Mouse (Mus musculus): Measurements from ENCODE around the gene Dnaja3. TPM values are rescaled to one million over a fixed set of nuclear protein-coding genes. Genes with fewer than 3 reads are reported as not detected.

Gene Dnaja3
- total RNA-seq, 2 experiments from 2014 or later: 11.9 to 26.1 TPM

DNA sequence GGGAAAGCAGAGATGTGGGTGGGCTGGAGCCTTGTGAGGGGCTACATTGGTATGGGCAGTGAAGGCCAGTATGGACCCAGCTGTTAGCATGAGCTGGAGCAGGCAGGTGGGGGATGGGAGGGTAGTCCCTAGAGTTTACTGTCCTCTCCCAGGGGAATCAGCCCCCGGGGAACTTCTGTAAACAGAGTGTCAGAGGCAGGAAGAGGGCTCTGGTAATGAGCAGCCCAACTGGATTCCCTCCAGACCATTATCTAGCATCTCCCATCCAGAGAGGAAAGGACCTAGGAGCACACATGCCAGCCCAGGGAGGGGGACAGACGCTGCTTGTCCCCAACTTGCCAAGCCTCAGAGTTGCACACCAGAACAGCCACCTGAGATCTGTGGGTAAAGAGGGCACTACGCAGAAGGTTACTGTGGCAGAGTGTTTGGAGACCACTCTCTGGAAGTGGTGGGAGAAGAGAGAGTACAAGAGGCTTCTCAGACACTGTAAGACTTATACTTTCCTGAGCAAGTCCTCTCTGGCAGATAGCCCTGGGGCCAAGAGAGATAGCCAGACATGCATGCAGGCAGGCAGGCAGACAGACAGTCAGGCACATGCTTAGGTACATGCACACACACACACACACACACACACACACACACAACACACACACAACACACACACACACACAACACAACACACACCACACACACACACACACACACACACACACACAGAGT, 1.5 kb downstream of the Dnaja3 start:
- ATAC-seq (ENCODE audit: poor library complexity, severe bottlenecking): no peak

DNA sequence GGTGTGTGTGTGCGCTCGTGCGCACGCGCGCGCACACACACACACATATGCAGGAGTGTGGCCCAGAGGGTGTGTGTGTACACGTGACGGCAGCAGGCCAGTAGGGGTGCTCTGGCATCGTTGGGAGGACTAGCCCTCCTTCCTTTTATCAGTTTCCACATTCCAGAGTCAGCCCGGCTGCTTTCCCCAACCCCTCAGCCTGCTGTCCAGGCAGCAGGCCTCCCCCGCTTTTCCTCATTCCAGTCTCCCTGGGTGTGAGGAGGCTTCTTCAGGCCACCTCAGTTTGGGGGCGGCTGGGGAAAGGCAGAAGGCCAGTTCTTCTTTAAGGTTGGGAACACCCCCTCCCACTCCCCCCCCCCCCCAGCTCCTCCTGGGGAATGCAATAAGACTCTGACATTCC, 2.4 kb downstream of the Dnaja3 start:
- no peak for ATAC-seq (ENCODE audit: poor library complexity, severe bottlenecking)

DNA sequence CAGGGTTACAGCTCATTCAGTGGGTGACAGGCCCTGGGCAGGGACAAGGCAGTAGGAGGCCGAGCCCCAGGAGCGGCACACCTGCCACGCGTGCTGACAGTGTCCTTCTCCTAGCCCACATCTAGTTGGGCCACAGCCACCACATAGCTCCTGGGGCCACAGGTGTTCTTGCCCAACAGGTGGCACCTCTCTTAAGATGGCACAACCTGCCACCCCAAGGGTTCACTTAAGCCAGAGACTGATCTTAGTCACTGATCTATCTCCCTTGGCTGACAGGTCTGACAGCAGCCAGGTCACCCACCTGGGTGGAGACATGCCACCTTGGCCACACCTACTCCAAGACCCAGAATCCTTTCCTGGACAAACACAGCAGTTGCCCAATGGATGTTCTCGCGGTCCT, 3.1 kb downstream of the Dnaja3 start:
- no peak for ATAC-seq (ENCODE audit: poor library complexity, severe bottlenecking)

DNA sequence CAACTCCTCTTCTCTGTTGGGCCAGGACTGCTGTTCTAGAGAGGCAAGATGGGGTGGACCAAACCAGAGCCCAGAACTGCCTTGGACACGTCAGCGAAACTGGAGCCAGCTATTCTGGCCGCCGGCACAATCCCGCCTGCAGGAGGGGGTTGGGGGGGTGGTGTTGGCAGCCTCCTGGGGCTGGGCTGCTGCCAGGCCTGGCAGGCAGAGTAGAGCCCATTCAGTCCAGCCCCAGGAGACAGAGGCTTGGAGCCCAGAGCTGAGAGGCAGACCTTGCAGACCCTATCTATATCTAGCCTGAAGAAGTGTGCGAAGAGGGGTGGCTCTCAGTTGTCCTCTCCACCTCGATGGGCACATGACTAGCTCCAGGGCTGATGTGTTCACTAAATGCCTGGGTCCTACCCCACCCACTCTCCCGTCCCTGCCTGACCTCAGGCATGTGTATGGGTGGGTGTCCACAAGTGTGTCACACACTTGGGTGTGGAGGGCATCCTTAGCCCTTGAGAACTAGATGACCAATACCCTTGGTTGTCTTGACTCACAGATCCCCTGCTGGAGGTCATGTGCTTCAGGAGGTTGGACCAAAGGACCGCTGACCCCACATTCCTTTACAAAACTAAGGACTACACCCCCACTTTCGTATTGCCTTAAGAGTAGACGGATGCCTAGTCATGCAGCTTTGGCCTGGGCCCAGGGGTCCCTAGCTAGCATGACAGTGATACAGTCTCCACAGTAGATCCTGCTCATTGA, 4.1 kb downstream of the Dnaja3 start:
- ATAC-seq (ENCODE audit: poor library complexity, severe bottlenecking): no peak

DNA sequence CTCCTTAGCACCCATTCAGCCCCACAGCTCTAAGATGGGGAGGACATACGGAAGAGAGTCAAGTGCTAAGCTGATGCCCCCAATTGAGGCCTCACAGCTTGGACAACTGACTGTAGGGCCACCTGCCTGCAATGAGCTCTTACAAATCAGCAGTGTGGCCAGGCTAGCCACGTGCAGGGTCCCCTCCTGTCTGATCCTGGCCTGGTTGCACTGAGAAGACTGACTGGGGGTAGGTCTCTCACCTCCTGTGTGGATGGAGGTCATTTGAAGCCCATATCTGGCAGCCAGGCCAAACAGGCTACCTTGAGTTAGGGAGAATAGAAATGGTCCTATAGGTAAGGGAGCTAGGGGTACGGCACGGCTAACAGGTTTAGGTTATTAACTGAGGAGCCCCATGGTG, 6.1 kb downstream of the Dnaja3 start:
- no peak for ATAC-seq (ENCODE audit: poor library complexity, severe bottlenecking)

DNA sequence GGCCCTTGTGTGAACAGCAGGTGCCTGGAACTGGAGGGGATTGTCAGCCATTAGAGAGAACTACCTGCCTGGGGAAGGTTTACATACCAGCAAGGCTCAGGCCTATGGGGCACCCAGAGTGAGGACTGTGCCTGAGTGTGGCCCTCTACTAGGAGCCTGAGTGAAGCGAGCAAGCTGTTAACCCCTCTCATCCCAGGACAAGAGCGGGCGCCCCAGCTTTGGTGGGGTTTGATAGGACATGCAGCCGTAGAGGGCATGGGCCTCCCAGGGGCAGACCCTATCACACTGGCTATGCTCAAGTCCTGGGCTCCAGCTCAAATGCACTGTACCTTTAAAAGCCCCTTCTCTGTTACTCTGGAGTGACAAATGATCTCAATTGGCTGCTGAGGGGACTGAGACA, 7.0 kb downstream of the Dnaja3 start:
- ATAC-seq (ENCODE audit: poor library complexity, severe bottlenecking): no peak

DNA sequence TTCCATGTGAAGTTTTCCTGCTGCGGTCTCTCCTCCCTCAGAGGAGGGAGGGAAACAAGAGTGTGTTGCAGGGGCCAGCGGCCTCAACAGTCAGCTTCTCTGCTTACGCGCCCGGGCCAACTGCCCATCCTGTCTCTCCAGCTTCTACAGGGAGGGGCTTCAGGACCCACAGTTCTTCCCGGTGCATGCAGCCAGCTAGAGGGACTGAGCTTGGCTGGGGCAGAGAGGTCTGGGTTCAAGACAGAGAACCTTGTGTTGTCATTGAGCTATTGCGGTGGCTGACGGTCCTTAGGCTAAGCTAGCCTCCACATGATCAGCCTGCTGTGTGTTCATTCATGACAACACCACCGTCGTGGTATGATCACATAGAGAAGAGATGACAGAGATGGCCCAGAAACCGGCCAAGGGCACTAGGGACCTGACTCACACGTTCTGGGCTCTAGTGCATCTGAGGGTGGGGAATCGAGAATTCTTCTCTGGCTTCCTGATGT, 7.9 kb downstream of the Dnaja3 start:
- no peak for ATAC-seq (ENCODE audit: poor library complexity, severe bottlenecking)

DNA sequence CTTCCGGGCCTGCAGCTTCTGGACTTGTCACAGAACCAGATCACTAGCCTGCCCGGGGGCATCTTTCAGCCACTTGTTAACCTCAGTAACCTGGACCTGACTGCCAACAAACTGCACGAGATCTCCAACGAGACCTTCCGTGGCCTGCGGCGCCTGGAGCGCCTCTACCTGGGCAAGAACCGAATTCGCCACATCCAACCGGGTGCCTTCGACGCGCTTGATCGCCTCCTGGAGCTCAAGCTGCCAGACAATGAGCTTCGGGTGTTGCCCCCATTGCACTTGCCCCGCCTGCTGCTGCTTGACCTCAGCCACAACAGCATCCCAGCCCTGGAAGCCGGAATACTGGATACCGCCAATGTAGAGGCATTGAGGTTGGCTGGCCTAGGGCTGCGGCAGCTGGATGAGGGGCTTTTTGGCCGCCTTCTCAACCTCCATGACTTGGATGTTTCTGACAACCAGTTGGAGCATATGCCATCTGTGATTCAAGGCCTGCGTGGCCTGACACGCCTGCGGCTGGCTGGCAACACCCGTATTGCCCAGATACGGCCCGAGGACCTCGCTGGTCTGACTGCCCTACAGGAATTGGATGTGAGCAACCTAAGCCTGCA, 8.7 kb downstream of the Dnaja3 start:
- no peak for ATAC-seq (ENCODE audit: poor library complexity, severe bottlenecking)

DNA sequence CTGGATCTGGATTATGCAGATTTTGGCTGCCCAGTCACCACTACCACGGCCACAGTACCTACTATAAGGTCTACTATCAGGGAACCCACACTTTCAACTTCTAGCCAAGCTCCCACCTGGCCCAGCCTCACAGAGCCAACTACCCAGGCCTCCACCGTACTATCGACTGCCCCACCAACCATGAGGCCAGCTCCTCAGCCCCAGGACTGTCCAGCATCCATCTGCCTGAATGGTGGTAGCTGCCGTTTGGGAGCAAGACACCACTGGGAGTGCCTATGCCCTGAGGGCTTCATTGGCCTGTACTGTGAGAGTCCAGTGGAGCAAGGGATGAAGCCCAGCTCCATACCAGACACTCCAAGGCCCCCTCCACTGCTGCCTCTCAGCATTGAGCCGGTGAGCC, 9.4 kb downstream of the Dnaja3 start:
- no peak for ATAC-seq (ENCODE audit: poor library complexity, severe bottlenecking)

DNA sequence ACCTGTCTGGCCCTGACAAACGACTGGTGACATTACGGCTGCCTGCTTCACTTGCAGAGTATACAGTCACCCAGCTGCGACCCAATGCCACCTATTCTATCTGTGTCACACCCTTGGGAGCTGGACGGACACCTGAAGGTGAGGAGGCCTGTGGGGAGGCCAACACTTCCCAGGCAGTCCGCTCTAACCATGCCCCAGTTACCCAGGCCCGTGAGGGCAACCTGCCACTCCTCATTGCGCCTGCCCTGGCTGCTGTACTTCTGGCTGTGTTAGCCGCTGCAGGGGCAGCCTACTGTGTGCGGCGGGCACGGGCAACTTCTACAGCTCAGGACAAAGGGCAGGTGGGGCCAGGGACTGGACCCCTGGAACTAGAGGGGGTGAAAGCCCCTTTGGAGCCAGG, 9.9 kb downstream of the Dnaja3 start:
- ATAC-seq (ENCODE audit: poor library complexity, severe bottlenecking): no peak

DNA sequence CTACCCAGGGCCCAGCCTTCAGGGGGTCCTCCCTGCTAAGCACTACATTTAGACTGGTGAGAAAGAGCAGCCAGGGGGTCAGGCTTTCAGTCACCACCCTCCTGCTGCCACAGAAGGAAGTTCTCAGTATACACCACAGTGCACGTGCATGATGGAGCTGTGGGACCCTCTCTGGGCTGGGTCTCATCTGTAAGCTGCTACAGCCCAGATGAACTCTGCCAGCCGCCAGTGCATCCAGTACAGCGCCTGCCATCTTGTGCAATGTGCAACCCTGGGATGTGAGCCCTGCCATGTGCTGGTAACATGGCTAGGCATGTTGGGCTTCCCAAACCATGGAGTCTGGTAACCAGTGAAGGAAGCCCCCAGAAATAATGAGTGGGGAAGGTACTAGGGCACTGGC, 10.4 kb downstream of the Dnaja3 start:
- ATAC-seq (ENCODE audit: poor library complexity, severe bottlenecking): no peak

DNA sequence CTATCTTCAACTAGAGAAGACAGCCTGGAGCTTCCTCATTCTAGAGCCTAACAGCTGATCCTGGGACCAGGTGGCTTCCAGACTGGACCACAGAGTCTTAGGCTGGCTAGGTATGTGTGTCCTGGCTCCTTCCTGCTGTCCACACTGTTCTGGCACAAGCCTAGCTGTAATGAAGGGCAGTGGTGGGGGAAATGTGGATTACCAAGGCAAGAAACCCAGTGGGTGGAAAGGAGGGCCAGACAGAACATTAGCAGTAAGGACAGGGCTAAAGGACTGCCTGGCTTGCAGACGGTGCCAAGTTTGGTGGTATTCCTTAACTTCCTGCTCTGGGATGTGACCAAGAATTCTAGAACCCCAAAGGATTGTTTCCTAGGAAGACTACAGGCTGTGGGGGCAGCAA, 11.3 kb downstream of the Dnaja3 start:
- no peak for ATAC-seq (ENCODE audit: poor library complexity, severe bottlenecking)

DNA sequence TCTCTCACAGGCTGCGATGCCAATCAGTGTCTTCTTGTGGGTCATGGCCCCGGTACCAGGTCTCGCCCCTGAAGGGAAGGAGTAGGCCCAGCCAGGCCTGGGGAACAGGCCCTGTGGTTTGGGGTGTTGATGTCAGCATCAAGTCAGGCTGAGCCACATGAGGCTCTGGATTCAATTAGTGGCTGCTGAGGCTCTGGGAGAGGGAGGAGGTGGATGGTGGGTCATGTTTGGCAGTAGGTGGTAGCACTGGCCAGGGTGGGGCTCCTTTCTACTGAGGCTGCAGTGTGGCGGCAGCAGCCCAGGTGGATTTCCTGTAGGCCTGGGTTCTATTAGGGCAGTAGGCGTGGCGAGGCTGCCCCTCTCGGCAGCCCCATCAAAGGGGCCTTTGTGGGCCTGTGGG, 11.8 kb downstream of the Dnaja3 start:
- ATAC-seq (ENCODE audit: poor library complexity, severe bottlenecking): no peak

DNA sequence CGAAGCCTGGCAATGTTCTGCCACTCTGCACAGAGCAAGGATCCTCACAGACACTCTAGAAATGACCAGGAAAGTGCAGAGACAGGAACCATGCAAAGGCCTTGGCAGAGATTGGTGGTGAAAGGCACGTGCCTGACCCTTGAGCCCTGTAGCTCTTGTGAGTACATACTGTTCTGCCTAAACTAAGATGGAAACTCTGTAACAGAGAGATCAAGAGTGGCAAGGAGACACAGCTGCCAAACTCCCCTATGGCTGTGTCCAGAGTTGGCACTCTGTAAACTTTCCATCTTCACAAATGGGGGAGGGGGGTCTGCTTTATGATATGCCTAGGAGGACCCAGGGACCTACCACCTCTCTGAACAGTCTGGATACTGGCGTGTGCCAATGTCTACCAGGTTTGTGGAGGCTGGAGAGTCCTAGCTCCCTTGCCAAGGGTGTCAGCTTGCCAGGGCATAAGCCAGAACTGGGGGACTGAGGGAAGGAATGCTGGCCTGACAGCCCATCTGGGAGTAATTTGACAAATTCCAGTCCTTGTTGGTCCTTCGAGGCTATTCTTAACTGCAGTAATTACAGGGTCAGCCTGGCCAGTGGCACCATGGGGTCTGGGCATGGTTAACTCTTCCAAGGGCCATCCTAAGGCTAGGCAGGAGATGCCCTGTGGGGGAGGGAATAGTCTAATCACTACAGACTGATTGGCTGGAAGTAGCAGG, 13.1 kb downstream of the Dnaja3 start:
- no peak for ATAC-seq (ENCODE audit: poor library complexity, severe bottlenecking)

DNA sequence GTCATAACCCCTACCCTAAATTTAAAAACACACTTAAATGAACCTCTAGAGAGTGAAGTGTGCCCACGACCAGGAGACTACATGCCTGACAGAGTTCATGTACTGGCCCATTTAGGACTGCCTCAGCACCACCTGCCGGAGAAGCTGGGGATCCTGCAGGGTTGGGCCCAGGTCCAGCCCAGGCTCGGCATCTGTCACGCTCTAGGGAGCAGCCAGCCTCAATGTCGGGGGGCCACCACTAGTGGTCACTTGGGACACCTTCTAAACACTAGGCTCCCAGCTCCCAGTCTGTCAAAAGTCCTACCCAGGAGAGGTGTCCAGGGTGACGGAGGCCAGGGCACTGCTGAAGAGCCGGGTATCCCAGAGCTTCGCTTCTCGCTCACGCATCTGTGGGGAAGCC, 14.9 kb downstream of the Dnaja3 start:
- ATAC-seq (ENCODE audit: poor library complexity, severe bottlenecking): no peak

DNA sequence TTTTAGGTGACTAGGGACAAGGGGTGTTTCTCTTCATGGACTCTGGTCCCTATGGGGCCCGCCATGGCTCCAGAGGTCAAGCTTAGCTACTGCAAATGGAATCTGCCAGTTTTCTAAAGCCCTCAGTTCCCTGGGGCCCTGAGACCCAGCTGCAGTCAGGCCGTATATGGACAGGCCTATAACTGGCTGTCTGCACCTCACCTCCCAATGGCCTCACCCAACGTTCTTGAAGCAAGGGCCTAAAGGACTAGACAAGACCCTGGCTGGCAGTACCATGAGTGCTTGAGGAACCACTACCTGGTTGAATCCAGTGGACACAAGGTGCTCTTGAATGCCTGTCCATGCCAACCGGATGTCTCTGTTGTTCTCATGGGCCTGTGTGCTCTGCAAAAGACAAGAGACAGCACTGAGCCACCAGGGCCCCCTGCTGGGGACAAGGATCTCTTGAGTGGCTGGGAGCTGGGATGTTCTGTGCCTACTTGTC, 15.5 kb downstream of the Dnaja3 start:
- no peak for ATAC-seq (ENCODE audit: poor library complexity, severe bottlenecking)

DNA sequence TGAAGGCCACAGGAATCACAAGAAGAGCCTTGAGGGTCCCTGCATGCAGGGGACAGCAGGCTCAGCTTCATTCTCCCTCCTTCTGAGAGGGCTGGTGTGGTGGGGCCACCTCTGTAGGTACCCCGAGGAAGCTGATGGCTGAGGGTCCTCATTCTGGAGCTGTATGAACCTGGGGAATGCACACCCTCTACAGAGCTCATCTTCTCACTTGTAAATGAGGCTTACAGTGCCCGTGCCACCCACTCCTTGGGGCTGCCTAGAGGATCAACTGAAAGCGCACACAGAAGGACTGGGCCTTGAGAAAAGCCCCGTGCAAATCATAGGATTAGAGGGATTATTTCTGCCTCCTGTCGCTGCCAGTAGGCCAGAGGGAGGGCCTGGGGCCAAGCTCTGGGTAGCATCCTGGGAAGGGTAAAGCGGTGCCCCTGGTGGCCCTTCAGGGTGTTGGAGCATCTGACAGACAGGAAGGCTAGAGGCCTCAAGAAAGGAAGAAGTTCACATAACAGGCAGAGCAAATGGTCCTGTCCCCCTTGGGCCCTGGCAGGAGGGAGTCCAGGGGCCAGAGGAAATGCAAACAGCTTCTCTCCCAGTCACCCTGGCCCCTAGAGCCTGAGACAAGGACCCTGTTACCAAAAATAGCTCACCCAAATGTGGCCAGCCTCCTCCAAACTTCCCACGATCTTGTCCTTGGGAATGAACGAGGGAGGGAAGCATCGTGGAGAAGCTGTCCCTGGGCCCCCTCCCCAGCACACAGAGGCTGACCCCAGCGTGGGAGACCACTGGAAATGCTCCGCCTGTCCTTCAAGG, 16.2 kb downstream of the Dnaja3 start:
- ATAC-seq (ENCODE audit: poor library complexity, severe bottlenecking): no peak

DNA sequence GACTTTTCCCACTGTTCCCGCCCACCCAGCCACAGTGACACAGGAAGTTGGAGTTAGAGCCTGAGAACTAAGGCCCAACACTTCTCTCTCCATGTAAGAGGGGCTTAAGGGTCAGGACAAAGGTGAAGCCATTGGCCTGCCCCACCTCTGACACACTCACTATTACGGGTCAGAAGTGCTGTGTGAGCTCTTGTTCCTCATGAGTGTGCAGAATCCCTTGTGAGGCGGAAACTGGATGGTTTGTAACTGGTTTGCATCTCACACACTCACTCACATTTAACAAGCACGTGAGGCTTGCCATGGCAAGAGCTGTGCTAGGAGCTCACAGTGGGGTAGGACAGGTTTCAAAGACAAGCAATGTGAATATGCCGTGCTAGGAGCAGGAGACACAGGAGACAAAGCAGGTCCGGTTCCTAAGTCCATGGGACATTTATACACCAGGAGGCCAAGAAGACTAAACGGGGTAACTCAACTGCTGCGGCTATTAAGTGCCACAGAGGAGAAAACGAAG, 16.8 kb downstream of the Dnaja3 start:
- ATAC-seq (ENCODE audit: poor library complexity, severe bottlenecking): no peak

DNA sequence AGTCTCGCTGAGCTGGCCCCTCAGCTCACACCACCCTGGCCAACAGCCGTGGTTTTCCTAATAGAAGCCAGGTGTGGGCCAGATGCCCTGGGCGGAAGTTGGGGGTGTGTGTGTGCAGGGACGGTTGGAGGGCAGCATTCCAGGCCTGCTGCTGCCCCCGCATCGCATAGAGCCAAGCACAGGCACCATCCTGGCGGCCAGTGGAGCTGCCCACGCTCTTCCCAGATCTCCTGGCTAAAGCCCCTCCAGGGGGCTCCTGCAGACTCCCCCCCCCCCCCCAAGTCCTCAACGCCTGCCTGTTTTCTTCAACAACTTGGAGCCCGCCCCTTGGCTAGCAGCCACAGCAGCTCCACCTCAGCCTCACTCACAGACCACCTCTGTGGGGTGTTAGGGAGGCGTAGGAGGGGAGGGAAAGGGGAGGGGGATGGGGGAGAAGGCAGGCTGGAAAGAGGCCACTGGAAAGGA, 19.0 kb downstream of the Dnaja3 start:
- ATAC-seq (ENCODE audit: poor library complexity, severe bottlenecking): no peak

DNA sequence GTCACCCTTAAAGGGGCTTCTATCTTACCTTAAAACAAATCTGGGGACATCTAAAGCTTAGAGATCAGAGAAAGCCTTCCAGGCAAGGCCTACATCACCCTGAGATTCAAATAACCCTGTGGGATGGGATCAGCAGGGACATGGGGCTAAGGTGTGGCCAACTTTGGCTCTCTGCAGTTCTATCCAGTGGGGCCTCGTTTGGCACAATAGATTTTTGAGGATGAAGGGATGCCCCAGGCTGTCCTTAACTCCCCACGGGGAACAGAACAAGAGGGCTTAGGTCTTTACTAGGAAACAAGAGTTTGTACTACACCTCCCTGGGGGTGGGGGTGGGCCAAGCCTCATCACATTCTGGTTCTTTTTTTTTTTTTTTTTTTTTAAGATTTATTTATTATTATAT, 19.5 kb downstream of the Dnaja3 start:
- ATAC-seq (ENCODE audit: poor library complexity, severe bottlenecking): no peak
